Mouse (Mus musculus) spleen, postnatal 10 days (tissue): Measurements from ENCODE around the gene Tmtc1.

Experiments used
- DNase-seq, 2 experiments: peaks; one replicate each; pipeline ENCODE4 v3.0.0; 2021 to 2022; ENCODE audit warnings: low spot score in 2 of 2

Gene Tmtc1

DNA sequence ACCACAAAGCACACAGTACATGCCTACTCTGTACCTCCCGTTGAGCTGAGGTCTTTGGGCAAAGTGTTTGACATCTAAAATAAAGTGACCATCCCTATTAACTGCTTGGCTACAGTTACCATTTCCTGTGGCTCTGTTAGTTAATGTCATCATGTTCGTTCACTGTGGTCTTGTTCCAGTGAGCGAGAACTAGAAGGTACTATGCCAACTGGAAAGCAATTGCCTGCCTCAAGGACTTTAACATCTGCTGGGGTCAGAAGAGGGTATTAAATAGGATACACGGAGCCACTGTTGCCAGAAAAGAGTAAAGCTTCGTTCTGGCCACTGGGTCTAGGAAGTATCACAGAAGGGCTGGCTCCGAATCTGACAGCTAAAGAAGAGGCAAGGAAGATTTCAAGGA is 23.8 kb downstream of the Tmtc1 start:
- DNase-seq: no peak

DNA sequence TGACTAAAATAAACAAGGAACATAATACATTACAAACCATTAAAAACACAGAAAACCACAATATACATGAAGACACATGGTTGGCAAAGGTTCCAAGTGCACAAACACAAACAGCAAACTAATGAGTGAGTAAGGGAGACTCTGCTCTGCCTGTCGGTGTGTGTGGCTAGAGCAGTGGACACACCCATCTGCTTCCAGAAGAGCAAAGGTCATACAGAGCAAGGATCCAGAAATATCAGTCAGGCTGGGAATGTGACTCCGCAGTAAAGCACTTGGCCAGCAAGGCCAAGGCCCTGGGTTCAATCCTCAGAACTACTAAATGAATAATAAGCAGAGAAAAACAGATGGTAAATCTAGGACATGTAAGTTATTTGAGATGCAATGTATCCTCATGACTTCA is 27.6 kb downstream of the Tmtc1 start:
- DNase-seq: no peak

DNA sequence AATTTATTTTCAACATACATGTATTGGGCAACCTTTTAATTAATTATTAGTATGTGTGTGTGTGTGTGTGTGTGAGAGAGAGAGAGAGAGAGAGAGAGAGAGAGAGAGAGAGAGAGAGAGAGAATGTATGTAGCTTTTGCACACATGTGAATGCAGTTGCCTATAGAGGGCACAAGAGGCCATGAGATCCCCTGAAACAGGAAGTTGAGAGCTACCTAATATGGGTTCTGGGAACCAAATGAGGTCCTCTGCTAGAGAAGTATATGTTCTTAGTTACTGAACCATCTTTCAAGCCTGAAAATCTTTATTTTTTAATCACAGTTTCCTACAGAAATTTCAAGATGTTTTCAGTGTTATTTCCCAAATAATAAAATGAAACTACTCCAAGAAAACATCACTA is 30.6 kb downstream of the Tmtc1 start:
- no peak for DNase-seq

DNA sequence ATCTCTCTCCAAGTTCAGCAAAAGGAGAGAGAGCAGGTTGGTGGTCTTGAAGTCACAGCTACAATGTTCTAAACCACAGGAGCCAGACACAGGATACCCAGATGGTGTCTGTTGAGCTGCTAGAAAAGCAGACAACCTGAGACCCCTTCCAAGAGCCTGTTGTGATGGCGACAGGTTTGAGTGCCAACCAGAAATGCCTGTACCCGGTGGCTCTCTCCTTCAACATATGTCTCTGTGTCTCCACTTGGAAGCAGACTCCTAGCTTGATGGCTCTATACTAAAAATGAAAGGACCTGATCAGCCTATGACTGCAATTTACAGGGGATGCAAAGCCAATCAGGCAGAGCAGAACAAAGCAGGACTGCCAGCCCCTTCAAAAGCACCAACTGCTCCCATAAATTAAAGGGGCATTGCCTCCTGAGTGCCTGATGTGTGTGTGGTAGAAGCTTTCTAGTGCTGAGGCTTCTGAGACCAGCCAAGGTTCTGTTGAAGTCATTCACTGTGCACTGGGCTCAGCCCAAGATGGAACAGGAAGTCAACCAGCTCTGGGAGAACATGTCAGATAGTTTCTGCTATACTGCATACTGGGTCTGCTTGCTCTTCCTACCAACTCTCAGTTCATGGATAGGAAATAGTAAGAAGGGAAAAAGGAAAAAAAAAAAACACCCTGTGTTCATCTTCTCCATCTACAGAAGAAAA is 37.2 kb downstream of the Tmtc1 start:
- no peak for DNase-seq

DNA sequence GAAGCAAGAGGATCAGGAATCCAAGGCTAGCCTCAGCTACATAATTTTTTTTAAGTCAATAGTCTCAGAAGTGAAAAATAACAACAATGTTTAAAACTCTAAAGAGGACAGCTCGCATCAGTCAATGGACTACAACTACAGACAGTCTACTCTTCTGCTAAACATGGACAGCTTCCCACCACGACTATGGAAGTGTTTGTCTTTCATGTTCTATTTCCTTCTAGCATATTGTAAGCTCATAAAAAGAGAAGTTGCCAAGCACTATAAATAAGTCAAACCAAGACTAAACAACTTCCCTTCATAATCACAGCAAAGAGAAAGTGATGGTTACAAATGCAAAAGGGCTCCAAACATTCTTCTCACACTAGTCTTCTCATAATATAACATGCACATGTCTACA is 38.6 kb downstream of the Tmtc1 start:
- no peak for DNase-seq

DNA sequence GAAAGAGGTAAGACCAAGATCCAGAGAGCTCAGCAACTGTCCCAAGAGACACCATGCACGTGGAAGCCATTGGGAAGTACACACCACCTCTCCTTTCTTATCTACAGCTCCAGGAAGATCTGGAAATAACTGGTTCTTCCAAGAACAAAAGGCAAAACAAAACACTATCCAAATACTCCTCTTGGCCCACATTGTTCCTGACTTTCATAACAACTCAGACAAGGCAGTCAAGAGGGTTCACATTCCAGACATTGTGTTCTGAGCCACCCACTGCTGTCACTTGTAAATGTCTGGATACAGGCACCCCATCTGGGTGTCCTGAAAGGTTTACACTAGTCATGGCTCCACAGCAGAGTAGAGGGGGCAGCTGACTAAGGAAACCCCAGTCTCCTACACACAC is 39.7 kb downstream of the Tmtc1 start:
- DNase-seq: no peak

DNA sequence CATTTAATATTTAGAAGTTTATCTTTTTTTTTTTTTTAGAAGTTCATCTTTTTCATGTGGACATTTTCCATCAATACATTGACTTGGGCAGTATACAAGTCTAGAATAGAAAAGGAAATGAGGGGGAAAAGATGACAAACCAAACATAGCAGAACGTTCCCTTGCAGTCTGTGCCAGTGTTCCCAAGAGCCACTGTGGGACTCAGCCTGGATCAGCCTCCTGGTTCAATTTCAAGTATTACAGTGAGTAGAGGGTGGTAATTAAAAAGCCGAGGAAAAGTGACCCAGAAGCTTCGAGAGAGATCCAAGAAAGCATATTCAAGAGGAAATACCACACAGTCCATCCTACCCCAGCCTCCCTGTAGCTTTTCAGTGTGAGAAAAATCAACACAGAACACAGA is 40.4 kb downstream of the Tmtc1 start:
- DNase-seq: no peak

DNA sequence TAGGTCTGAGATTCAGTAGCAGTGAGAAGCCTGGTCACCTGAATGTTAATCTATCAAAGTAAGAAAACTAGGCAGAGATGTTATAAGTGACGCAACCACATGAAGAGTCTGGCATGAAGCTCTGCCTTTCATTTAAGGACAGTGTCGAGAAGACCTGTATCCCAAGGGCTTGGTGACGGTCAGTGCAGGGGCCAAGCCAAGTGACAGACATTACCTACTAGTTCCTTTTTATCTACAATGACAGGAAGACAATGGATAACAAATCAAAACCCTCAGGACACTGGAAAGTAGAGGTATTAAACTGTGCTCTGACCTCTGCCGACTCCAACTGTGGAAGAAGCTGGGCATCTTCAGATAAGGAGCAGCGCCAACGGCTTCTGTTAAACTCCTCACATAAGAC is 43.2 kb downstream of the Tmtc1 start:
- DNase-seq: no peak

DNA sequence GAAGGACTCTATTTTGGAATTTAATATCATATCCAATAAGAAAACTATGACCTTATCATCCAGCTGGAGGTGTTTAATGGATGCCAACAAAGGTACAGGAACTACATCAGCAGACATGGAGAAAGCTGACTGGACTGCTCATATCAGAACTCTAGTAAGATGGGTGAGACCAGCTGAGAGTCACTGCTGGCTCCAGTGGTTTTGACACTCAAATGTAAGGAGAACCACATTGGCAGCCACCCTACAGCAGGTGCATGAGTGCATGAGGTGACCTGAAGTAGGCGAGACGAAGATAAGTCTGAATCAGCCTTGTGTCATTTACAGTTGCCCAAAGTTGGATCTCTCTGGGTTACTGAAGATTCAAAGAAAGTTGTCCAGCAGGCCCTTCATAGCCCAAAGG is 44.6 kb downstream of the Tmtc1 start:
- no peak for DNase-seq

DNA sequence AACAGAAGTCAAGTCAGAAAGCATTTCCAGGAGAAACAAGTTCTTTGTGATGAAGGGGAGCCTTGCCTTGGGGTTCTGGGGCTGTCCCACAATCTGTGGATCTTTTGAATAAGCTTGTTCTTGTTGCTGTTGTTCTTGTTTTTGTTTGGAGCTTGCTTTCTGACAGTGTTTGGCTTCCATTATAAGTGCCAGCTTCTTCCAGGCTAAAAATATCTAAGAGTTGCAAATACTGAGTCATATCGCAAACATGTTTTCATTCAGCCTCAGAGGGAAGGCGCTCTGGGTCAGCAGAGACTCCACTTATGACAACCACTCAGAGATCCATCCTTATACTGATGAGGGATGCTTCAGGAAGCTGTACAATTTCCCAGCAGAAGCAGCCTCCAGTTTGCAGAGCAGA is 45.3 kb downstream of the Tmtc1 start:
- DNase-seq: no peak

DNA sequence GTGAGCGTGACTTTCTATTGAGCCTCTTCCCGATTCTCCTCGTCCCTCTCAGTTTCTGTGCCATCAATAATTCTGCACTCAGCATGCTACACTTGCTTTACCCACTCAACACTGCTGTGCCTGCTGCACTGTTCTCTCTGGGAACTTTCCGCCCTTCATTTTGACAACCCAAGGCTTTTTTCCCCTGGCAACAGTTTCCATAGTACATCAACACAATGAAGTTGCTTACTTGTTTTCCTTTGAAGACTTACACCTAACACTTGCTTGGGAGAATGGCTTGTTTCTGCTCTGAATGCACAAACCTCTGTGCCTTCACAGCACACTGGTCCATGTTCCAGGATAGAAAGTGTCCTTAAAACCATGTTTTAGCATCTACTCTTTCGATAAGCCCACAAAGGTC is 46.9 kb downstream of the Tmtc1 start:
- no peak for DNase-seq

DNA sequence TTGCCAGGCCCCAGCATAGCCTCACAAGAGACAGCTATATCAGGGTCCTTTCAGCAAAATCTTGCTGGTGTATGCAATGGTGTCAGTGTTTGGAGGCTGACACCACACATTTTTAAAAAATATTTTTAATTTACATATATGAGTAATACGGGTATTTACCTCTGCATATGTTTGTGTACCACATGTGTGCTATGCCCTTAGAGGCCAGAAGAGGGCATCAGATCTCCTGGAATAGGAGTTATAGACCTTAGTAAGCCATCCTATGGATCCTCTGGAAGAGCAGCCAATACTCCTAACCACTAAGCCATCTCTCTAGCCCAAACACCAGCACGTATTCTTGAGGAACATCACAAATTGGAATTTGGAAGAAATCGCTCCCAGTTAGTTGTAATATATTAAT is 48.9 kb downstream of the Tmtc1 start:
- no peak for DNase-seq

DNA sequence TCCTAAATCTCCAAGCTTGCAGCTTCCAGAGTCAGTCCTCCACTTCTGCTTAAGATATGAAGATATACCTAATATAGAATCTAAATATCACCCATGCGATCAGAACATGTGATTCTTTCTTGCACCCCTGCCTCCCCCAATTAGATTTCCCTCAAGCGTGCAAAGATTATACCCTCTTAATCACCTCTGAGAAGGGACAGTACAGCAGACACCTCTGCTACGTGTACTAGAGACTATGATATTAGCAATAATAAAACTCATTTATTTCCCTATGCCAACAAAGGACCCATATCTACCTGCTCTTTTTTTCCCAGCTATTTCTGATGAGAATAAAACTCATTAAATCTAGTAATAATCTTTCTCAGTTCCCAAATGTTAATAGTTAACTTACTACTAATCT is 49.9 kb downstream of the Tmtc1 start:
- no peak for DNase-seq

DNA sequence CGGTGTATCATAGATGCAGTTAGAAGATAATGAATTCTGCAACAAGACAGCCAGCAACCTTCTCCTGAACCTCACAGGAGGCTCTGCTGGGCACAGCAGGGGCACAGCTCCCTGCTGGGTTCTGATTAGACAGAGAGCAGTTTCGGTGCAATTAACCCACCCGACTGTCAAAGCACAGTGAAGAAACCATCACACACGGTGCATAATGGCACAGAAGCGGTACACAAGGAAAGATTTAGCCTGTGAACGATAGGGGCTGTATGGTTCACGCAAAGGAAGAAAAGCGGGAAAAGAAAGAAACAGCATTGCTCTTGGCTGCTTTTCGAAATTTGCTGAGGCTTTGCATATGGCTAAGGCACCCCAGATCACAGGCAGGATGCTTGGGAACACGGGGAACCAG is 52.0 kb downstream of the Tmtc1 start:
- DNase-seq: no peak

DNA sequence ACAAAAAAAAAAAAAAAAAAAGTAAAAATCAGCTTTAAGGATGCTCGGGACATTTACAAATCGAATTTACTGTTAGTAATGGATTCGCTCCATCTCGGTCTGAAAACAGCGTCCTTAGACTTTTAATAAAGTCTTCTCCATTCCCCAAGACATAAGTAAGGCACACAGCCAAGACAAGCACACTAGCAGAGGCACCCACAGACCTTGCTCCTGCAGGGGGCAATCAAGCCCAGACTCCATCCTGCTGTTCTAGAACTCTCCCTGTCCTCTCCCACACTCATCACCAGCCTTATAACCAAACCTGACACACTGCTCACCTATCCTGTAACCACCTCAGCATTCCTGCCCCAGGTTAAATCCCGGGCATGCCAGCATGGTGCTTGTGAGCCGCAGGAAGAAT is 52.9 kb downstream of the Tmtc1 start:
- DNase-seq: no peak

DNA sequence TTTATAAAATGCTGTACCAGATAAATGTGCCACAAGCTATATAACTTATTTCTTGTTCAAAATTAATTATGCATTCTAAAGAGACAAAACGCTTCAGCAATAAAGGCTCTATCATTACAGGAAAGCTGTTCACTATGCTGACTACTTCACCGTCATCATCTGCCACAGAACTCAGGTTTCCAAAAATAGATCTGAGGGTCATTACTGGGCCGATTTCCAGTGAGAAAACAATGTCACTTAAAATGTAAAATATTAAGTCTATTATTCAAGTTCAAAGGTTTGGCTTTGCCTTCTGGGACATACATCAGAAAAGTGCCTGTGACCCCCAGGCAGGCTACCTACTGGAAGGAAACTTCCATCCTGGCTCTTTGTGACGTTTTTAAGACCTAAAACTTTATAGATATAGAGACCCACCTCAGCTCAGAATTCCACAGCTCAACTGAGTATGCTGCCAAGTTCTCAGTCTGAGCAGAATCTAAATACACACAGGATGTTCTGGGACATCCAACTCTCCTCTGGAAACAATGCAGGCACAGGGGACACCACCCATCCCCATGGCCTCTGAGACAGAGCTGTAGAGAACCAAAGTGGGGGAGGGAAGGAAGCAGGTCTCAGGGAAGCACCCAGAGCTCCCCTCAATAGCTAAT is 53.4 kb downstream of the Tmtc1 start:
- DNase-seq: no peak

DNA sequence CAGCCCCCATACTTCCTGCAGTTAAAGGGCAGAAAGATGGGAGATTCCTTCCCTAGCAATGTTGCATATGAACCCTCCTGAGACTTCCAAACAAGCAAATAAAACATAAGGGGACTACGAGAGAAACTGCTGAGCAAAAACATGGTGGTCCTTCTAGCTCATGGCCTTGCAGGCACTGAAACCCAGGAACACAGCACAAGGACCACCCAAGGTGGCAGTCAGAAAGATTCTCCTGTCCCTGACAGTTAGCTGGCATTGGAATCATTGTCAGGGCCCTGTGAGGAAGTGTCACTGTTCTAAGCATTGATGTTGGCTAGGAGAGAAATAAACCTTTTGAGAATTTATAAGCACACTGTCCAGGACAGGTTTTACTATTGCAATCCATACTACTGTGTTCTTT is 56.2 kb downstream of the Tmtc1 start:
- no peak for DNase-seq

DNA sequence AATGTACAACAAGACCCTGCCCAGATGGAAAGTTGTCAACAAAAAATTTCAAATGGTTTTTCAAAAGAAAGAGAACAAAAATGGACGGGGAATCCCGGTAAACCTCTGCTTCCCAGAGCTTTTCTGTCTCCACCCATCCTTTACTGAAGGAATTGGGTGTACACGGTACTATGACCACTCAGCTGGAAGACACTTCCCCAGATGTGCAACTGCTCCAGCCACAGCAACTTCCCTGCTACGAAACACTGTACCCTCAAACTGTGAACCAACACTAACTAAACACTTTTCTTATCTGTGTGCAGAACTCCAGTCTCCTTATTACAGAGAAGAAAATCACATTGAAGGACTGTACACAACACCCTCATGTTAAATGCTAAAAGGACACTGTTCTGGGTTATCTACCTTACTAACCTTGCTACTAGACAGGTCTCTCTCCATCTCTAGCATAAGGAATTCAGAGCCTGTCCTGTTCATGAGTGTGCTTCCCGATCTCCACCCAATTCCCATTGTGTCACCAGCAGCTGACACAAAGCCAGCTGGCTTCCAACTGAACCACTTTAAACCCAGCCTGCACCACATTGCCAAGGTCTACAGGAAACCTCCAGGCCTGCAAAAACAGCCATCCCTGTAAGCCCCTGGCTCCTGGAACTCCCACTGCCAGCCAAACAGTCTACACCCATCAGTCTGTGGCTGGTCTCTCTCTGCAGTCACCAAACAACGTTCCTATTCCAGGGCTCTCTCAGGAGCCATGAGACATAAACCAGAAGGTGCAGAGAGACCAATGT is 59.9 kb downstream of the Tmtc1 start:
- DNase-seq: no peak

DNA sequence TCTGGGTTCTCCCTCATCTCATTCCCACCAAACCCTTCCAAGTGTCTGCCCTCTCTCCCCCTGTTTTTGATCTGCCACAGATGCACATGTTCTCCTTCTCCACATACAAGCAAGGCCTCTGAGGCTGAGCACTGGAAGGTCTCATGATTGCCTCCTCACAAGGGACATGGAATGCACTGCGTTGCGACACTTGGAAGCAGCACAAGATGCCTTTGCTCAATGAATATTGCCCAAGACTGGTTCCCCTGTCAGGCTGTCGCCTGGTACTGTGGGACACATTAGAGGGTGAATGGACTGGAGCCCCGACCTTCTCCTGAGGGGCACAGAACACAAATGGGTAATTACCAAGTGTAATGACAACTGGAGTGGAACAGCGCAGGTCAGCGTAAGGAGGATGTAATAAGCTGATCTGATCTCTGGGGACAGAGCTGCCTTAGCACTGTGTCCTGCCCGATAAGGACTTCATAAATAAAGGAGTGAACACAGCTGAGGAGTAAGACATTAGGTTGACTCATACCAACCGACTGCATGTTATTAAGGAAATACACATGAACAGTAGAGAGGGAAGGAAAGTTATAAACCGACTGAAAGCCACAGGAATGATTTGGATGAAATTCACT is 62.9 kb downstream of the Tmtc1 start:
- no peak for DNase-seq

DNA sequence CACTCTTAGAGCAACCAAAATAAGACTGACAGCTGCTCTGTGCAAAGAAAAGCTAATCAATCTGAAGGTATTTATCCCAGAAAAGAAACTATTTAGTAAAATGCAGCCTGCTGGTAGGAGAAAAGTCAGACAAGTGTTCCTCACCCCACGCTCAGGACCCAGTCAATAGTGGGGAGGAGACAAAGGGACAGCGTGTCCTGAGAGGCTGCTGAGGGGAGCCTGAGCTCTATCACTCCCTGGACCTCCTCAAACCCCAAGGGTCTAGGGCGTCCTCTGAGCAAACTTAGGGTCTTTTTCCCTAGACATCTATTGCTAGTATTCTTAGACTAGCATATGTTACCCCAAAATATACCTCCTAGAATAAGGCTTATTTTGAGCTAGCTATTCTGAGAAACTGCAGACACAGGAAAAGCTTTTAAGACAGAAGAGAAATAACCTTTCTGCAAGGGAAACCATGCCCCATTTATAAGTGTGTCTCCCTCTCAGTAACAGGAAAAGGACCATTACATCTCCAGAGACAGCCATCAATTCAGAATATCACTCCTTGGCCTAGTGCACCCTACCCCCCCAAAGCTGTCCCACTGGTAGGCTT is 68.5 kb downstream of the Tmtc1 start:
- no peak for DNase-seq

DNA sequence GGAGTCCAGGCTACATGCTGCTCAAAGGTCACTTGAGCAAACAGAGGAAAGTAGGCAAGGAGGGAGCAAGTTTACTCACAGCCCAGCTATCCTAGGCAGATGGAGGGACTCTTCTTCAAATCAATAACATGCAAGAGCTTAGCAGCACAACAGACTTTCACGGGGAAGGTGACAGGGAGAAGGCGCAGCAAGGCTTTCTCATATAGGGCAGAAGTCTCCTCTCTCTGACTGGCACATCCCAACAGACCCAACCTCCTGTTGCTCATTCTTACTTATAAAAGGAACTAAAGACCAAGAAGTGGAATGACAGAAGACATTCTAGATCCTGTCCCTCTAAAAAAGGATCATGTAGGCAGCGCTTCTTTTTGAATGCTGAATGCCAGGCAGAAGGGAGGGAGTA is 69.2 kb downstream of the Tmtc1 start:
- DNase-seq: no peak

DNA sequence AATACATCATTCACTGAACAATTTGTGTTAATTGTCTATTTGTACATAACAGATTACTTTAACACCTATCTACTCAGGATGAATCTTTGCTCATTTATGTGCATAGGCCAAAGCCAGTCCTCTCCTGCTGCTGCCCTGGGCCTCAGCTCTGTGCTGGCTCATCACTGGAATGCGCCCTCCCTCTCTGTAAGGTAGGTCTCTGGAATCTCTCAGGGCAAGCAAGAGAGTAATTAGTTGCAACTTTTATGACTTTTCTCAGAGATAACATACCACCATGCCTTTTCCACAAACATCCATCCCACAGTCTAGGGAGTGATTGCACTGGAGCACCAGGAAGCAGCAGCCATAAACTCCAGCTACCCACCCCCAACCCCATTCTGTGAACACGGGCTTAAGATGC is 70.7 kb downstream of the Tmtc1 start:
- no peak for DNase-seq
